Mouse (Mus musculus) intestine, embryonic 16.5 days (tissue): ENCODE measurements at regions not wholly inside any gene's neighbourhood (a gene's known extent, or its start where the extent isn't known, plus 50 kb on each side); places are given as distances from the start of the nearest gene placed in this dataset.

ENCODE experiments used
- ATAC-seq: fragments of 200-750 bp; cut with Nextera tagmentation; 2 replicates; pipeline ENCODE4 v1.8.0; 2017; ENCODE audit warnings: moderate TSS enrichment, moderate library complexity
- H3K27ac ChIP-seq: fragments of 300-500 bp; sonication (generic); 2 replicates; pipeline ENCODE4 v1.5.1; 2014; ENCODE audit warnings: mild to moderate bottlenecking, low read length
- H3K27me3 ChIP-seq: fragments of 300-500 bp; sonication (generic); replicated peaks from 2 replicates; pipeline ENCODE4 v1.6.1; 2014; ENCODE audit warnings: low read length, control low read depth, mixed read lengths; ENCODE audit not compliant: control insufficient read depth, insufficient read depth
- H3K36me3 ChIP-seq: fragments of 300-500 bp; sonication (generic); 2 replicates; pipeline ENCODE4 v1.6.1; 2014; ENCODE audit warnings: low read length, control low read depth; ENCODE audit not compliant: control insufficient read depth, insufficient read depth
- H3K4me1 ChIP-seq: fragments of 300-500 bp; sonication (generic); 2 replicates; pipeline ENCODE4 v1.6.1; 2014; ENCODE audit warnings: low read length, control low read depth, mixed read lengths; ENCODE audit not compliant: control insufficient read depth, insufficient read depth
- H3K4me2 ChIP-seq: fragments of 300-500 bp; sonication (generic); 2 replicates; pipeline ENCODE4 v1.6.1; 2014; ENCODE audit warnings: low read depth, low read length, control low read depth
- H3K4me3 ChIP-seq: fragments of 300-500 bp; sonication (generic); 2 replicates; pipeline ENCODE4 v1.5.1; 2014; ENCODE audit warnings: mild to moderate bottlenecking, low read length
- H3K9ac ChIP-seq: fragments of 300-500 bp; sonication (generic); 2 replicates; pipeline ENCODE4 v1.6.1; 2014; ENCODE audit warnings: low read depth, low read length
- H3K9me3 ChIP-seq: fragments of 300-500 bp; sonication (generic); 2 replicates; pipeline ENCODE4 v1.6.1; 2016; ENCODE audit warnings: low read length, control low read depth; ENCODE audit not compliant: control insufficient read depth
- WGBS: fragments of 180-500 bp; shearing (Covaris S2); extraction: QIAGEN DNeasy Blood & Tissue Kit; methylation state at CpG from one replicate; pipeline ENCODE4 v1.1.7; 2014; 5-methylcytosine and 5-hydroxymethylcytosine counted together

DNA sequence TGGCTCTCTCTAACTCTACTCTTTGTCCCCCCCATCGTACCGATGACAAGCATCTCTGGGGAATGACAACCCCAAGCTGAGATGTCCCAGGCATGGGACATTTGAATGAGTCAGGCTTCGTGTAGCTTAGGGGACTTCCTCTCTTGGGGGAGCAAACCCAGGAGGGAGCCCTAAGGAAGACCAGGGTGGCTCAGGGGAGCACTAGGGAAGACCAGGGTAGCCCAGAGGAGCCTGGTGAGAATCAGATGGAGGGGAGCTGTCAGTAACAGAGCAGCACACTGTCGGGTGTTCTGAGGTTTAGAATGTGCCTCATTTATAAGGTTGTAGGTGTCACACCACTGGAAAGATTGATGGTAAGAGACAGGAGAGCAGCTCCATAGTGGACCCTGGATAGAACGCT, 509.1 kb downstream of the Vrk1 start:
- H3K4me1 ChIP-seq, result no peaks in the 10 kb centered on the region
- H3K27ac ChIP-seq, result no peak overlapping the region
- H3K9ac ChIP-seq, result no peak overlapping the region
- no peak overlapping the region for H3K4me2 ChIP-seq
- WGBS, result 62% methylated on average over 5 of the region's 5 CpGs
- no peaks in the 10 kb centered on the region for H3K9me3 ChIP-seq
- no peak overlapping the region for H3K4me3 ChIP-seq
- ATAC-seq, result no peak
- H3K36me3 ChIP-seq, result no peaks in the 10 kb centered on the region
- H3K27me3 ChIP-seq, result no peaks in the 10 kb centered on the region

DNA sequence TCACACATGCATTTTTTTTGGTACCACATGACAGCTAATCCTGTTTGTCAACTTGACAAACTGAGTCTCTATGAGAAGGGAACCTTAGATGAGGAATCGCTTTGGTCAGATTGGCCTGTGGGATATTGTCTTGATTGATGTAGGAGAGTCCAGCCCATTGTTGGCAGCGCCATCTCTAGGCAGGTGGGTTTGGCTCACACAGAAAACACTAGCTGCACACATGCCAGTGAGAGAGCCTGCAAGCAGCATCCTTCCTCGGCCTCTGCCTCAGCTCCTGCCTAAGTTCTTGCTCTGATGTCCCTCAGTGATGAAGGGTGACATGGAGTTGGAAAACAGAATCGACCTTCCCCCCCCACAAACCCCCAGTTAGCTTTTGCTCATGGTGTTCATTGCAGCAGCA, 514.4 kb downstream of the Vrk1 start:
- H3K27ac ChIP-seq, result no peak overlapping the region
- H3K4me1 ChIP-seq, result no peaks in the 10 kb centered on the region
- H3K4me3 ChIP-seq, result no peak overlapping the region
- H3K36me3 ChIP-seq, result no peaks in the 10 kb centered on the region
- no peak overlapping the region for H3K9ac ChIP-seq
- H3K4me2 ChIP-seq, result no peak overlapping the region
- no peak for ATAC-seq
- no peaks in the 10 kb centered on the region for H3K27me3 ChIP-seq
- 72% methylated on average over 4 of the region's 4 CpGs for WGBS
- no peaks in the 10 kb centered on the region for H3K9me3 ChIP-seq

DNA sequence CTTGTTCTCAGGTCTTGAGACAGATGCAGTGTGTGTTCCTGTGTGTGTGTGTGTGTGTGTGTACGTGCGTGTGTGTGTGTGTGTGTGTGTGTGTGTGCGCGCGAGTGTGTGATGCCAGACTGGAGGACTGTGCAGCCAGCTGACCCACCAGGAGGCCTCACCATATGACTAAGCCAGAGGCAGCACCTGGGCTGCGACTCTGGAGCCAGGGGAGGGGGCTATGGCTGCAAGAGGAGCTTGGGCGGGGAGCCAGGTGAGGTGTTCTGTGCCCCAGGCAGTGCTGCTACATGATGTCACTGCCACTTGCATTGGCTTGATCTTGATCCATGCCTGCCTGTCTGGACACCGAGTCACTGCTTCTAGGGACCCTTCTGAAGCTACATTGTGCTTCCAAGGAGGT, 517.1 kb downstream of the Vrk1 start:
- Histone ChIP-seq H3K4me1 (no peaks in the 10 kb centered on the region), H3K4me2 (no peak overlapping the region), H3K36me3 (no peaks in the 10 kb centered on the region), H3K27me3 (no peaks in the 10 kb centered on the region), H3K9ac (no peak overlapping the region), H3K4me3 (no peak overlapping the region), H3K27ac (no peak overlapping the region), H3K9me3 (no peaks in the 10 kb centered on the region)
- no peak for ATAC-seq
- WGBS, result 67% methylated on average over 8 of the region's 8 CpGs

DNA sequence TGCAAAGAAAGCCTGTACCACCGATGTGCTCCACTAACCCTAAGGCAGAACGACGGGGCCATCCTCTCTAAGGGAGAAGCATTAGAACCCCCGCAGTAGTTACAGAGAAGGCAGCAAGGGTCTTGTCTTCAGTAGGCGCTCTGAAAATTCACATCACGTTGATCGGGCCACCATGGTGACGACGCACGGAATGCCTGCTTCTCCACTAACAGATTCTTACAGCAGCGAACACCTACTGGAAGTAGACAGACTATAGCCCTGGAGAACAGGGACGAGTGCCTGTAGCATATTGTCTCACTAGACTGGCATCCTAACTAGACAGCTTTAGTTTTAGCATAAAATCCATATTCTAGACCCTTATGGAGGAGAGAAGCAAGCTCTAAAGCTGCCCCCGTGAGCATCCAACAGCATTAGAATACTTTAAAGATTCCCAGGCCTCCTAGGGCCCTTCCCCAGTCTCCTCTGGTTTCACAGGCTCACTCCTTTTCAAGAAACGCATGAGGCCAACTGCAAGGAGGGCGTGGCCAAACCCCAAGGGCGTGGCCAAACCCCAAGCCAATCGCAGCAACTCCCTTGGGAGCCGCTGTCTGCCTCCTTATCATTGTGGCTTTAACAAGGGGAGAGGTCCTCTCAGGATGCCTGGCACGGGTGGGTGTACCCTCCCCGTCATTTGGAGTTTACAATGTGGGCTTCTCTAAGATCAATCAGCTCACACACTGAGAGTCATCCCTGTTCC, 517.8 kb downstream of the Vrk1 start:
- H3K9me3 ChIP-seq, result no peaks in the 10 kb centered on the region
- ATAC-seq, result no peak
- H3K4me2 ChIP-seq, result no peak overlapping the region
- WGBS, result 12% methylated on average over 20 of the region's 20 CpGs
- no peaks in the 10 kb centered on the region for H3K4me1 ChIP-seq
- H3K27me3 ChIP-seq, result no peaks in the 10 kb centered on the region
- no peak overlapping the region for H3K27ac ChIP-seq
- H3K9ac ChIP-seq, result no peak overlapping the region
- H3K4me3 ChIP-seq, result no peak overlapping the region
- no peaks in the 10 kb centered on the region for H3K36me3 ChIP-seq

GRCm38 (mm10) chr12:106528521-106528920, 518.5 kb downstream of the Vrk1 start:
- Histone ChIP-seq H3K9me3 (no peaks in the 10 kb centered on the region), H3K4me2 (no peak overlapping the region), H3K4me1 (no peaks in the 10 kb centered on the region), H3K4me3 (no peak overlapping the region), H3K27ac (no peak overlapping the region), H3K9ac (no peak overlapping the region), H3K36me3 (no peaks in the 10 kb centered on the region), H3K27me3 (no peaks in the 10 kb centered on the region)
- 34% methylated on average over 10 of the region's 10 CpGs for WGBS
- ATAC-seq, result no peak

DNA sequence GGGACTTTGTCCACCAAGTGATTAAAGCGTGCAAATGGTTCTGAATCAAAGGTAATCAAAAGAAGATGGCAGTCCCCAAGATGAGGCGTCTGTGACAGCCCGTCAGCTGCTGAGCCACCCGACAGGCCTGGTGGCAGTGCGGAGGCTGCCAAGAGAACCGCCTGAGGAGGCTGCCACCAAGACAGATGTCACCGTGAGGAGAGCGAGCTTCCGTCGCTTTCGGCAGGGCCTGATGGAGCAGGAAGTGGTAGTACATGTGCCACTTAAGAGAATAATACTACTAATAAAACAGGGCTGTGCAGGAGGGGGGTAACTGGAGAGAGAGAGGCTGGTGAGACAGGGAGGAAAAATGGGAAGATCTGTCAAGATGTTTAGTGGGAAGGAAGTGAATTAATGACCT, 519.1 kb downstream of the Vrk1 start:
- no peaks in the 10 kb centered on the region for H3K36me3 ChIP-seq
- no peak overlapping the region for H3K4me2 ChIP-seq
- H3K4me3 ChIP-seq, result no peak overlapping the region
- no peak overlapping the region for H3K27ac ChIP-seq
- H3K9ac ChIP-seq, result no peak overlapping the region
- 39% methylated on average over 11 of the region's 11 CpGs for WGBS
- ATAC-seq, result no peak
- no peaks in the 10 kb centered on the region for H3K27me3 ChIP-seq
- H3K4me1 ChIP-seq, result no peaks in the 10 kb centered on the region
- no peaks in the 10 kb centered on the region for H3K9me3 ChIP-seq

DNA sequence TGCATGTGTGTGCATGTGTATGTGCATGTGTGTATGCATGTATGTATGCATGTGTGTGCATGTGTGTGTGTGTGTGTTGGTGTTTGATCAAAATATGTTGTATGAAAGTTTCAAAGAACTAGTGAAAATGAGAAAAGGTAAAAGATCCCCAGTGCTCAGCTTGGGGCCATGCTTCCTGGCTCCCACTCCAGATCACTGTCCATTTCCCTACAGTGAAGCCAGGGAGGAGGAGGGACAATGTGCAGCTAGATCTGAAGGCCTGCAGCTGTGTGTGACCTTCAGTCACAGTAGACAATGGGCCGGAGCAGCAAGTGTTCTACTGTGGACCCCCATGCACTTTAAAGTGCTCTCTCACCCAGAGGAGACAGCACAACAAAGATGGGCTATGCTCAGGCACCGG, 525.1 kb downstream of the Vrk1 start:
- Histone ChIP-seq H3K9me3 (no peaks in the 10 kb centered on the region), H3K36me3 (no peaks in the 10 kb centered on the region), H3K4me2 (no peak overlapping the region), H3K4me3 (no peak overlapping the region), H3K9ac (no peak overlapping the region), H3K4me1 (no peaks in the 10 kb centered on the region), H3K27ac (no peak overlapping the region), H3K27me3 (no peaks in the 10 kb centered on the region)
- ATAC-seq, result no peak
- WGBS, result 41% methylated on average over 2 of the region's 2 CpGs

GRCm38 (mm10) chr12:106535628-106536288, 525.7 kb downstream of the Vrk1 start:
- Histone ChIP-seq H3K4me2 (no peak overlapping the region), H3K9ac (no peak overlapping the region), H3K4me1 (no peaks in the 10 kb centered on the region), H3K27me3 (no peaks in the 10 kb centered on the region), H3K4me3 (no peak overlapping the region), H3K27ac (no peak overlapping the region), H3K36me3 (no peaks in the 10 kb centered on the region), H3K9me3 (no peaks in the 10 kb centered on the region)
- ATAC-seq, result no peak
- 28% methylated on average over 8 of the region's 8 CpGs for WGBS

- no peak overlapping the region for H3K27ac ChIP-seq
- H3K9me3 ChIP-seq, result no peaks in the 10 kb centered on the region
- no peaks in the 10 kb centered on the region for H3K36me3 ChIP-seq
- no peak overlapping the region for H3K4me3 ChIP-seq
- WGBS, result 14% methylated on average over 7 of the region's 7 CpGs
- H3K9ac ChIP-seq, result no peak overlapping the region
- no peak overlapping the region for H3K4me2 ChIP-seq
- ATAC-seq, result no peak
- no peaks in the 10 kb centered on the region for H3K4me1 ChIP-seq
- H3K27me3 ChIP-seq, result no peaks in the 10 kb centered on the region
Observed at GRCm38 (mm10) chr12:106536289-106536636, 526.2 kb downstream of the Vrk1 start.

DNA sequence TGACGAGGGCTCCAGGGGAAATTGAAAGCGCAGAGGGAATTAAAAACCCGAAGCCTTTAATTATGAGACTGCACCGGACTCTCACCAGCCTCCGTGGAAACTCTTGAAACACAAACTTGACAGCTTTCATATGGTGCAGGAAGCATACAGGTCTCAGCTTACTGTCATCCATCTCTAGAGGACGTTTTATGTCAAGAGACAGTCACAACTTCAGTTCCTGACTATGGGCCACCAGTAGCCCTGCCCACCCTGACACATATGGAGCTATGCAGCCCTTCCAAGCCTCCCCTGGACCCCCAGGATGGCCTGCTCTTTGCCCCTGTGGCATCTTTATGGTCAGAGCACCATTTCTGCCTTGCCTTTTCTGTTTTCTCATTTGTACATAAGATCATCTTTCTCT, 530.0 kb downstream of the Vrk1 start:
- Histone ChIP-seq H3K9me3 (no peaks in the 10 kb centered on the region), H3K4me1 (no peaks in the 10 kb centered on the region), H3K27me3 (no peaks in the 10 kb centered on the region), H3K36me3 (no peaks in the 10 kb centered on the region), H3K4me3 (no peak overlapping the region), H3K27ac (no peak overlapping the region), H3K9ac (no peak overlapping the region), H3K4me2 (no peak overlapping the region)
- ATAC-seq, result no peak
- WGBS, result 51% methylated on average over 6 of the region's 6 CpGs
